Comparison of ENCODE assay signal across 13 mouse cellular contexts in the genomic region with DNA sequence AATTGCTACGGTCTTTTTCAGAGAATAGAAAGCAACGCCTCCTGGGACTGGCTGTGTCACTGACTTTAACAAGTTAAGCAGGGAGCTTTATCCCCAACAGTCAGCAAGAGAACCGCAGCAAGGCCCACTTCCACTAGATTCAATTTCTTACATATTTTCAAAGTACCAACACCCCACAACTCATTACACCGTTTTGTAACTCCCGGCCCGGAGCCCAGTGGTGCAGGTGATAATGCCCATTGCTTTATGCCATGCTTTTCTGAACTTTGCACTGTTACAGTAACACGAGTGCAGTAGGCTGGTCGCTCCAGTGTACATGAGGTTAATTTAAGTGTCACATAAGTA. TPM values are rescaled to one million over a fixed set of nuclear protein-coding genes. Genes with fewer than 3 reads are reported as not detected.
DNase-seq lines count a peak whose midpoint lies in the region; ATAC-seq lines count a peak whose summit lies in the region.
"Had no signal": no experiment of that assay in that cellular context is flagged by ENCODE, and none has a peak within 500 bp of the region (broad histone marks: within the 10 kb centered on the region; RNA-seq: fewer than 3 reads in every experiment).

No protein-coding gene starts in this region.

- WGBS in heart, embryonic 13.5 days, result 59% methylated on average over 8 of the region's 8 CpGs
- 56% methylated on average over 8 of the region's 8 CpGs for WGBS in neural tube, embryonic 13.5 days
- 49% methylated on average over 8 of the region's 8 CpGs for WGBS in limb, embryonic 13.5 days
- WGBS in neural tube, embryonic 15.5 days, result 56% methylated on average over 8 of the region's 8 CpGs

- no peak overlapping the region for H3K9ac ChIP-seq in heart, embryonic 13.5 days
- H3K9ac ChIP-seq in neural tube, embryonic 13.5 days, result no peak overlapping the region
- H3K9ac ChIP-seq in limb, embryonic 13.5 days, result no peak overlapping the region
- no peak overlapping the region for H3K9ac ChIP-seq in neural tube, embryonic 15.5 days (replicated peaks)
- H3K9ac ChIP-seq: lung, embryonic 15.5 days had no signal

- no peaks in the 10 kb centered on the region for H3K9me3 ChIP-seq in heart, embryonic 13.5 days
- no peaks in the 10 kb centered on the region for H3K9me3 ChIP-seq in neural tube, embryonic 13.5 days
- no peaks in the 10 kb centered on the region for H3K9me3 ChIP-seq in limb, embryonic 13.5 days
- H3K9me3 ChIP-seq in neural tube, embryonic 15.5 days (replicated peaks), result no peaks in the 10 kb centered on the region
- H3K9me3 ChIP-seq: lung, embryonic 15.5 days had no signal

- no peak overlapping the region for H3K27ac ChIP-seq in heart, embryonic 13.5 days (replicated peaks)
- H3K27ac ChIP-seq in neural tube, embryonic 13.5 days (replicated peaks), result no peak overlapping the region
- H3K27ac ChIP-seq in limb, embryonic 13.5 days, result no peak overlapping the region
- H3K27ac ChIP-seq in neural tube, embryonic 15.5 days (replicated peaks), result no peak overlapping the region
- H3K27ac ChIP-seq: lung, embryonic 15.5 days had no signal

- DNase-seq in heart, postnatal 25 days (ENCODE audit: low spot score), result no peak
- no peak for DNase-seq in neural tube, embryonic 10.5 days (ENCODE audit: extremely low spot score, low spot score)
- DNase-seq in kidney, adult 11 months, result no peak

- ATAC-seq in heart, embryonic 13.5 days (ENCODE audit: extremely low read depth, insufficient number of reproducible peaks, low FRiP score, low TSS enrichment), result no peak
- ATAC-seq in neural tube, embryonic 13.5 days (ENCODE audit: low read depth), result no peak
- ATAC-seq in limb, embryonic 13.5 days (ENCODE audit: low FRiP score, low read depth), result no peak
- no peak for ATAC-seq in neural tube, embryonic 15.5 days (ENCODE audit: low FRiP score)
- ATAC-seq in monocyte, adult 5-6 weeks (replicated peaks; ENCODE audit: insufficient number of reproducible peaks, low FRiP score, low TSS enrichment, poor library complexity, severe bottlenecking), result no peak

- peaks cover 8% of the 10 kb centered on the region for H3K36me3 ChIP-seq in heart, embryonic 13.5 days
- no peaks in the 10 kb centered on the region for H3K36me3 ChIP-seq in neural tube, embryonic 13.5 days
- peaks cover 6% of the 10 kb centered on the region; the same call in 1 of the 2 replicates for H3K36me3 ChIP-seq in limb, embryonic 13.5 days
- H3K36me3 ChIP-seq in neural tube, embryonic 15.5 days, result no peaks in the 10 kb centered on the region
- H3K36me3 ChIP-seq: lung, embryonic 15.5 days had no signal

- intact Hi-C loops in heart, postnatal 25 days (cut with DNase I), result loop anchor here (10.0 kb wide), 1 partner anchor 685 kb away; no protein-coding TSS in a partner anchor

- no peak overlapping the region for H3K4me3 ChIP-seq in heart, embryonic 13.5 days
- H3K4me3 ChIP-seq in neural tube, embryonic 13.5 days, result no peak overlapping the region
- peak overlapping the region; percentile 61; the same call in 1 of the 2 replicates for H3K4me3 ChIP-seq in limb, embryonic 13.5 days
- H3K4me3 ChIP-seq in neural tube, embryonic 15.5 days (replicated peaks), result no peak overlapping the region; the same call in 1 of the 2 replicates

- H3K4me1 ChIP-seq in heart, embryonic 13.5 days, result peaks cover 20% of the 10 kb centered on the region
- peaks cover 23% of the 10 kb centered on the region for H3K4me1 ChIP-seq in neural tube, embryonic 13.5 days (replicated peaks)
- H3K4me1 ChIP-seq in limb, embryonic 13.5 days, result peaks cover 20% of the 10 kb centered on the region
- H3K4me1 ChIP-seq in neural tube, embryonic 15.5 days, result peaks cover 23% of the 10 kb centered on the region

- H3K27me3 ChIP-seq in heart, embryonic 13.5 days (replicated peaks), result peaks cover 69% of the 10 kb centered on the region
- H3K27me3 ChIP-seq in neural tube, embryonic 13.5 days, result peaks cover 65% of the 10 kb centered on the region
- H3K27me3 ChIP-seq in limb, embryonic 13.5 days, result peaks cover 67% of the 10 kb centered on the region
- H3K27me3 ChIP-seq in neural tube, embryonic 15.5 days (replicated peaks), result peaks cover 50% of the 10 kb centered on the region

- 0 out of 2 replicates have a peak overlapping the region, but pooled peaks have one; percentile 99 for H3K4me2 ChIP-seq in heart, embryonic 13.5 days
- H3K4me2 ChIP-seq in neural tube, embryonic 13.5 days, result 0 out of 2 replicates have a peak overlapping the region, but pooled peaks have one; percentile 96
- H3K4me2 ChIP-seq in limb, embryonic 13.5 days (replicated peaks), result peak overlapping the region; percentile 99; the same call in 1 of the 2 replicates
- peak overlapping the region; percentile 96 for H3K4me2 ChIP-seq in neural tube, embryonic 15.5 days

RNA-seq across cellular contexts. Expression of gene Gp5, which starts 0.4 kb away (rescaled TPM):
- polyA plus RNA-seq in heart, embryonic 13.5 days (2015; fragmentation: Nextera tagmentation; extraction: Ambion mirVana), result 1.8 and 2.4 TPM in 2 replicates
- total RNA-seq in heart, postnatal 25 days (2021), result under 1 TPM; 0.21 to 0.56 TPM
- 0.42 and 0.70 TPM in 2 replicates for polyA plus RNA-seq in neural tube, embryonic 13.5 days (2015; fragmentation: Nextera tagmentation; extraction: Ambion mirVana)
- 0.76 and 1.3 TPM in 2 replicates for polyA plus RNA-seq in limb, embryonic 13.5 days (2015; fragmentation: Nextera tagmentation; extraction: Ambion mirVana)
- 0.52 and 1.2 TPM in 2 replicates for polyA plus RNA-seq in neural tube, embryonic 15.5 days (2015; fragmentation: Nextera tagmentation; extraction: Ambion mirVana)
- total RNA-seq in monocyte, adult 5-6 weeks (2017), result 0.75 to 10.9 TPM (median 1.1 TPM) in 3 replicates
- total RNA-seq: gastrocnemius, adult 18-20 months had no signal

RNA-seq across cellular contexts. Expression of gene Lrrc15, which starts 27.1 kb away (rescaled TPM):
- polyA plus RNA-seq in heart, embryonic 13.5 days (2015; fragmentation: Nextera tagmentation; extraction: Ambion mirVana), result 0.15 and 0.24 TPM in 2 replicates
- under 1 TPM; 0.08 TPM for total RNA-seq in heart, postnatal 25 days (2021)
- 0.46 and 0.47 TPM in 2 replicates for polyA plus RNA-seq in neural tube, embryonic 13.5 days (2015; fragmentation: Nextera tagmentation; extraction: Ambion mirVana)
- 0.87 and 1.1 TPM in 2 replicates for polyA plus RNA-seq in limb, embryonic 13.5 days (2015; fragmentation: Nextera tagmentation; extraction: Ambion mirVana)
- 0.37 and 0.43 TPM in 2 replicates for polyA plus RNA-seq in neural tube, embryonic 15.5 days (2015; fragmentation: Nextera tagmentation; extraction: Ambion mirVana)
- 0.19 TPM in 1 of 3 replicates, not detected in the others for total RNA-seq in monocyte, adult 5-6 weeks (2017)
- total RNA-seq: left cerebral cortex, adult 2 months had no signal
- polyA plus RNA-seq: kidney, adult 2 months had no signal

RNA-seq across cellular contexts. Expression of gene Cpn2, which starts 42.8 kb away (rescaled TPM):
- 0.08 TPM in 1 of 2 replicates, not detected in the other for polyA plus RNA-seq in heart, embryonic 13.5 days (2015; fragmentation: Nextera tagmentation; extraction: Ambion mirVana)
- under 1 TPM in 1 of 2 experiments, not detected in 1; 0.11 TPM for total RNA-seq in heart, postnatal 25 days (2021)
- polyA plus RNA-seq in neural tube, embryonic 13.5 days (2015; fragmentation: Nextera tagmentation; extraction: Ambion mirVana), result not detected in 2 replicates
- not detected in 2 replicates for polyA plus RNA-seq in limb, embryonic 13.5 days (2015; fragmentation: Nextera tagmentation; extraction: Ambion mirVana)
- polyA plus RNA-seq in neural tube, embryonic 15.5 days (2015; fragmentation: Nextera tagmentation; extraction: Ambion mirVana), result not detected in 2 replicates
- 0.32 TPM in 1 of 3 replicates, not detected in the others for total RNA-seq in monocyte, adult 5-6 weeks (2017)
- total RNA-seq: left cerebral cortex, adult 2 months had no signal
- polyA plus RNA-seq: heart, embryonic 14.5 days; lung, embryonic 15.5 days had no signal
